Mouse (Mus musculus) heart, embryonic 10.5 days (tissue): ENCODE data around the gene Rpl21. TPM values are rescaled to one million over a fixed set of nuclear protein-coding genes. Genes with fewer than 3 reads are reported as not detected.
"Not testable (repeated sequence)": the region's sequence is repeated elsewhere in the genome, so short reads cannot be mapped to it uniquely, and the experiment has no call there.

Source experiments
- DNase-seq: peaks from one replicate; pipeline ENCODE4 v3.0.0-alpha.2; 2017; ENCODE audit warnings: low spot score
- H3K27ac ChIP-seq: fragments of 300-500 bp; sonication (generic); 2 replicates; pipeline ENCODE4 v1.5.1; 2016; ENCODE audit warnings: mild to moderate bottlenecking
- H3K27me3 ChIP-seq: fragments of 300-500 bp; sonication (generic); 2 replicates; pipeline ENCODE4 v1.6.1; 2016; ENCODE audit warnings: mild to moderate bottlenecking; ENCODE audit not compliant: poor library complexity, insufficient read depth, severe bottlenecking
- H3K36me3 ChIP-seq: fragments of 300-500 bp; sonication (generic); 2 replicates; pipeline ENCODE4 v1.6.1; 2016; ENCODE audit warnings: mild to moderate bottlenecking, moderate library complexity
- H3K4me1 ChIP-seq: fragments of 300-500 bp; sonication (generic); 2 replicates; pipeline ENCODE4 v1.6.1; 2016; ENCODE audit warnings: mild to moderate bottlenecking
- H3K4me3 ChIP-seq: fragments of 300-500 bp; sonication (generic); 2 replicates; pipeline ENCODE4 v1.5.1; 2016; ENCODE audit warnings: mild to moderate bottlenecking, moderate library complexity
- H3K9me3 ChIP-seq: fragments of 300-500 bp; sonication (generic); 2 replicates; pipeline ENCODE4 v1.6.1; 2016; ENCODE audit warnings: mild to moderate bottlenecking, moderate library complexity
- WGBS: fragments of 180-500 bp; shearing (Covaris S2); methylation state at CpG from one replicate; pipeline ENCODE4 v1.1.7; 2016; 5-methylcytosine and 5-hydroxymethylcytosine counted together
- polyA plus RNA-seq: library from polyadenylated mRNA; unstranded; fragments of >200 nt; fragmentation: Nextera tagmentation; extraction: Ambion mirVana; gene quantifications from 2 replicates; pipeline ENCODE4 v1.2.1, GENCODE M21; 2016

Rpl21 gene
- polyA plus RNA-seq, 1 experiment from 2014 or later, result 477 TPM

GRCm38 (mm10) chr5:146860222-146860998, 27.7 kb downstream of the Rpl21 start:
- no peak for DNase-seq
- Histone ChIP-seq H3K4me3 (no peak overlapping the region), H3K36me3 (no peaks in the 10 kb centered on the region), H3K4me1 (no peaks in the 10 kb centered on the region), H3K27me3 (no peaks in the 10 kb centered on the region), H3K9me3 (no peaks in the 10 kb centered on the region), H3K27ac (no peak overlapping the region)
- WGBS, result 74% methylated on average over 18 of the region's 18 CpGs

DNA sequence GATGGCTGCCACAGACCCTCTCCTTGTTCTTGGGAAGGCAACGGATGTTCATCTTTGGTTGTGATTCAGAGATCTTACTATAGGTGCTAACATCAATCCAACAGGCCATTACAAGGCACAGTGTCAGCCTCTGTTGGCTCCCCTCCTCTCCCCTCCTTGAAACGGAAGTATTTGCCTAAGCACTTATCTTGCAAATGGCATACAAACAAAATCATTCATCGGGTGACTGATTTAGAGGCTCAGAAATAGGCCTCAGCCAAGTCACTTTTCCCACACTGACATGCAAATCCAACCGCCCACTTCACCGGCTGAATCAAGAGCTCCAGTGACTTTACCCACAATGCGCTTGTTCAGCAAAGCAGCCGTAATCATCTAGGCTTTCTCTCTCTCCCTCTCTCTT, 28.9 kb downstream of the Rpl21 start:
- no peaks in the 10 kb centered on the region for H3K9me3 ChIP-seq
- no peak overlapping the region for H3K4me3 ChIP-seq
- DNase-seq, result no peak
- WGBS, result 46% methylated on average over 7 of the region's 7 CpGs
- H3K27ac ChIP-seq, result no peak overlapping the region
- H3K36me3 ChIP-seq, result no peaks in the 10 kb centered on the region
- no peaks in the 10 kb centered on the region for H3K4me1 ChIP-seq
- no peaks in the 10 kb centered on the region for H3K27me3 ChIP-seq

- Histone ChIP-seq H3K36me3 (no peaks in the 10 kb centered on the region), H3K27me3 (no peaks in the 10 kb centered on the region), H3K4me1 (peaks cover 16% of the 10 kb centered on the region), H3K9me3 (no peaks in the 10 kb centered on the region), H3K4me3 (no peak overlapping the region), H3K27ac (no peak overlapping the region)
- DNase-seq, result no peak
- 70% methylated on average over 4 of the region's 4 CpGs for WGBS
These were observed 32.8 kb downstream of the Rpl21 start for GRCm38 (mm10) chr5:146865511-146865910.

DNA sequence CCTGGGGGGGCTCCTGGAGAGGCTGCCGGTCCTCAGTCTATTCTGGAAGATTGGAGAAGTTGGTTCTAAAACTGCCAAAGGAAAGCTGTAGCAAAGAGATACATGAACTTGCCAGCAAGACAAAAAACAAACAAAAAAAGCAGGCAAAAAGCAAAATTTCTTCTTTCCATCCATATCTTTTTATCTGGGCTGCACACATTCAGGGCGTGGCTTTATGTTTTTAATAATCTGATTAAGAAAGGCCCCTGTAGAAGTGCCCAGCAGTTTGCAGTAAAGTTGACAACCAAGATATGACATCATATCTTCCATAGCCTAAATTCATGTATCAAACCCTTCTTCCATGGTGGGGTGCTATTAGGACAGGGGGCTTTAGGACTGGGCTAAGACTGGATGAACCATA, 33.6 kb downstream of the Rpl21 start:
- 89% methylated on average over 2 of the region's 2 CpGs for WGBS
- no peak overlapping the region for H3K27ac ChIP-seq
- DNase-seq, result no peak
- no peaks in the 10 kb centered on the region for H3K36me3 ChIP-seq
- H3K4me1 ChIP-seq, result peaks cover 16% of the 10 kb centered on the region
- no peaks in the 10 kb centered on the region for H3K9me3 ChIP-seq
- H3K4me3 ChIP-seq, result no peak overlapping the region
- H3K27me3 ChIP-seq, result no peaks in the 10 kb centered on the region

GRCm38 (mm10) chr5:146867246-146867945, 34.7 kb downstream of the Rpl21 start:
- H3K27me3 ChIP-seq, result no peaks in the 10 kb centered on the region
- no peaks in the 10 kb centered on the region for H3K36me3 ChIP-seq
- H3K9me3 ChIP-seq, result no peaks in the 10 kb centered on the region
- DNase-seq, result no peak
- H3K27ac ChIP-seq, result peak overlapping the region; percentile 83
- 4% methylated on average over 19 of the region's 19 CpGs for WGBS
- peaks cover 16% of the 10 kb centered on the region for H3K4me1 ChIP-seq
- peak overlapping the region; percentile 54 for H3K4me3 ChIP-seq

DNA sequence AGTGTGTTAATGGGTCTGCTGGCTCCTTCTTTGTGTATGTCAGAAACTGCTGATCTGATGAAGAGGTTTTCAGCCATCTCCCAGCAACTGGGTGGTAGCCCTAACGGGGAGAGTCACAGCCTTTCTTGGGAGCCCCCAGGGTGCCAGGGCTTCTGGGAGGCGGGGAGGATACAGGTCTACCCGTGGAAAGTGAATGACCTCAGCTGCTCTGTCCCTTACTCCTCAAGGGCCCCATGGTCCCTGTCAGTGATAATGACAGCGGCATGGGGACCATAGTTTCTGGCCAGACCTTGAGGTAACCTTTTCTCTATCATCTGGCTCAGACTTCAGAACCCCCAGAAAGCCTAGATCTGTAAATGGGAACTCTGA, 35.2 kb downstream of the Rpl21 start:
- DNase-seq, result no peak
- no peaks in the 10 kb centered on the region for H3K27me3 ChIP-seq
- H3K9me3 ChIP-seq, result no peaks in the 10 kb centered on the region
- H3K36me3 ChIP-seq, result no peaks in the 10 kb centered on the region
- peak overlapping the region; percentile 54 for H3K4me3 ChIP-seq
- peak overlapping the region; percentile 83 for H3K27ac ChIP-seq
- peaks cover 16% of the 10 kb centered on the region for H3K4me1 ChIP-seq
- 1% methylated on average over 4 of the region's 4 CpGs for WGBS

DNA sequence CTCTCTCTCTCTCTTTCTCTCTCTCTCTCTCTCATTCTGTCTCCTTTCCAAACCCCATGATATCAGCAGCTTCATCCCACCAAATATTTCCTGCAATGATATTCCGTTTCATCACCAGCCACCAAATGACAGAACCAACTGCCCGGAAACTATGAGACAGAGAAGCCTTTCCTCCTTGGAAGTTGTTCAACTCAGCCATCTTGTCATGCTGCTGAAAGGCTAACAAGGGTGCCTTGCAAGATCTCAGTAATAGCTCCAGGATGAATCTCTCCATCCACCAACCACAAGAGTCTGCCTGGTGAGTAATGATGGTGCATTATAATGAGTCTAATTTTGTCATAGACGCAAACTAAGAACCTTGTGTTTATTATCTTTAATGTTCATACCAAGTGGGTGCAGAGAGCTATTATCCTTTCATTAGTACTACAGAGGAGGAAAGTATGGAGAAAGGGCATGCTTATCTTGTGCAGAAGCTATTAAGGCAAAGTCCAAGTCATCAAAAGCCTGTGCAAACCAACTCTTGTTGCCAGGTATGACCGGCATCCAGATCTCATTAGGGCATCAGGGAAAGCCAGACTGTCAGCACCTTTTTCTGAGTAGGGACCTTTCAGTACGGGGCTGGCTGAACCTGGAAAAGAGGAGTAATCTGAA, 40.4 kb downstream of the Rpl21 start:
- no peak overlapping the region for H3K4me3 ChIP-seq
- no peak for DNase-seq
- no peaks in the 10 kb centered on the region for H3K36me3 ChIP-seq
- 77% methylated on average over 5 of the region's 5 CpGs for WGBS
- no peak overlapping the region for H3K27ac ChIP-seq
- H3K27me3 ChIP-seq, result no peaks in the 10 kb centered on the region
- peaks cover 4% of the 10 kb centered on the region for H3K4me1 ChIP-seq
- no peaks in the 10 kb centered on the region for H3K9me3 ChIP-seq

GRCm38 (mm10) chr5:146876024-146876423, 43.3 kb downstream of the Rpl21 start:
- 76% methylated on average over 2 of the region's 2 CpGs for WGBS
- no peak for DNase-seq
- H3K4me3 ChIP-seq, result no peak overlapping the region
- no peaks in the 10 kb centered on the region for H3K27me3 ChIP-seq
- H3K36me3 ChIP-seq, result no peaks in the 10 kb centered on the region
- H3K27ac ChIP-seq, result no peak overlapping the region
- no peaks in the 10 kb centered on the region for H3K9me3 ChIP-seq
- H3K4me1 ChIP-seq, result no peaks in the 10 kb centered on the region

GRCm38 (mm10) chr5:146877882-146878281, 45.2 kb downstream of the Rpl21 start:
- H3K4me3 ChIP-seq, H3K27ac ChIP-seq, H3K36me3 ChIP-seq, H3K27me3 ChIP-seq, H3K9me3 ChIP-seq, DNase-seq, H3K4me1 ChIP-seq: not testable (repeated sequence)
- 76% methylated on average over 5 of the region's 6 CpGs for WGBS

DNA sequence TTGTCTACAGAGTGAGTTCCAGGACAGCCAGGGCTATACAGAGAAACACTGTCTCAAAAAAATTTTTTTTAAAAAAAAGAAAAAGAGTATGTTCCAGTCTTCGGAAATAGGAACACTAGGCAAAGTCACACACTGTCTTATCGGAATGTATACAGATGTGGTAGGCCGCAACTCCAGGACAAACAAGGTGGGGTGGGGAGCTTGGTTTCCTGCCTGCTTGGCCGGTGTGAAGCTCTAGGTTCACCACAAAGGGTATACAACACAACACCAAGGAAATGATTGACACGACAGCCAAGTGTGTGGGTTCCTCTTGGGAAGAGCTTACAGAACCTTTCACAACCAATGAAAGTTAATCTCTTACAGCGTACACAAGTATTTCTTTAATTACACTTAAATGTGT, 49.6 kb downstream of the Rpl21 start:
- no peaks in the 10 kb centered on the region for H3K36me3 ChIP-seq
- H3K4me1 ChIP-seq, result no peaks in the 10 kb centered on the region
- H3K27me3 ChIP-seq, result no peaks in the 10 kb centered on the region
- no peak overlapping the region for H3K27ac ChIP-seq
- 81% methylated on average over 6 of the region's 6 CpGs for WGBS
- DNase-seq, result no peak
- H3K4me3 ChIP-seq, result no peak overlapping the region
- H3K9me3 ChIP-seq, result no peaks in the 10 kb centered on the region

GRCm38 (mm10) chr5:146883053-146883452, 50.4 kb downstream of the Rpl21 start:
- DNase-seq, result no peak

DNA sequence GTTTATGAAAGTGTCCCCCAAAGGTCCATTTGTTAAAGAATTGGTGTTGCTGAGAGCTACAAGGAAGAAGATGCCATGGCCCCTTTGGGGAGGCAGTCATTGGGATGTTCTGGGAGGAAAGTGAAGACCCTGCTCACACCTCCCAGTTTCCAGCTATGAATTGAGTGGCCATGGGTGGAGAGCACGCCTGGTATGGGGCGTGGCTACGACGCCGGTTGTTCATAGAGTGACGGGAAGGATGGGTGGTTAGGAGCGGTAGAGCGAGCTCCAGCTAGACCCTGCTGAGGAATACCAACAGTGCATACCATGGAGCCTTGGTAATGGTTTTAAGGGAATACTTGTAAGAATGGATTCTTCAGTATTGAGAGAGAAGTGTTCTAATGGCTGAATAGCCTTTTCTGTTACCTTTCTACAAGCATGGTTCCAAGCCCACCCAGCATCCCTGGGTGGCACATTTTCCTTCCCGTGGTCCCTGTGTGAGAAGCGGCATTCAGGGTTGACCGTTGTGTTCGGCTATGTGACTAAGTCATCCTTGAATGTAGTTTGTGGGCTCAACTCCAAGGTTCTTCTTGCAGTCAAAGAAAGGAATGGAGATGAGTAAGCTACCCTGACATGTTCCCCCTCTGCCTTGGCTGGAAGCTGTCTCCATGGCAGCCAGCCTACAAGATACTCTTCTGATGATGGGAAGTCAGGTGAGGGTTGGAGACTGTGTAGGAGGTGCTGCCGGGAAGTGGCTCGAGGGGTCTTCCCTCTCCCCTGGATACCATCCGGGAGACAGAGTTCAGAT, 51.0 kb downstream of the Rpl21 start:
- no peaks in the 10 kb centered on the region for H3K36me3 ChIP-seq
- H3K4me1 ChIP-seq, result no peaks in the 10 kb centered on the region
- 82% methylated on average over 15 of the region's 15 CpGs for WGBS
- no peaks in the 10 kb centered on the region for H3K27me3 ChIP-seq
- no peak for DNase-seq
- no peak overlapping the region for H3K27ac ChIP-seq
- H3K4me3 ChIP-seq, result no peak overlapping the region
- H3K9me3 ChIP-seq, result no peaks in the 10 kb centered on the region

More at GRCm38 (mm10) chr5:146883053-146883452, 50.4 kb downstream of the Rpl21 start:
- no peaks in the 10 kb centered on the region for H3K36me3 ChIP-seq
- 63% methylated on average over 7 of the region's 7 CpGs for WGBS
- no peaks in the 10 kb centered on the region for H3K27me3 ChIP-seq
- no peaks in the 10 kb centered on the region for H3K4me1 ChIP-seq
- no peak overlapping the region for H3K4me3 ChIP-seq
- no peaks in the 10 kb centered on the region for H3K9me3 ChIP-seq
- H3K27ac ChIP-seq, result no peak overlapping the region
